Mouse (Mus musculus) yolk sac, embryonic 10.5 days (tissue): ENCODE data around the gene Praf2.
"Not testable (repeated sequence)": the region's sequence is repeated elsewhere in the genome, so short reads cannot be mapped to it uniquely, and the experiment has no call there.

ENCODE experiments used
- DNase-seq: peaks from one replicate; pipeline ENCODE4 v3.0.0-alpha.2; 2017; ENCODE audit warnings: low spot score

Praf2 gene

DNA sequence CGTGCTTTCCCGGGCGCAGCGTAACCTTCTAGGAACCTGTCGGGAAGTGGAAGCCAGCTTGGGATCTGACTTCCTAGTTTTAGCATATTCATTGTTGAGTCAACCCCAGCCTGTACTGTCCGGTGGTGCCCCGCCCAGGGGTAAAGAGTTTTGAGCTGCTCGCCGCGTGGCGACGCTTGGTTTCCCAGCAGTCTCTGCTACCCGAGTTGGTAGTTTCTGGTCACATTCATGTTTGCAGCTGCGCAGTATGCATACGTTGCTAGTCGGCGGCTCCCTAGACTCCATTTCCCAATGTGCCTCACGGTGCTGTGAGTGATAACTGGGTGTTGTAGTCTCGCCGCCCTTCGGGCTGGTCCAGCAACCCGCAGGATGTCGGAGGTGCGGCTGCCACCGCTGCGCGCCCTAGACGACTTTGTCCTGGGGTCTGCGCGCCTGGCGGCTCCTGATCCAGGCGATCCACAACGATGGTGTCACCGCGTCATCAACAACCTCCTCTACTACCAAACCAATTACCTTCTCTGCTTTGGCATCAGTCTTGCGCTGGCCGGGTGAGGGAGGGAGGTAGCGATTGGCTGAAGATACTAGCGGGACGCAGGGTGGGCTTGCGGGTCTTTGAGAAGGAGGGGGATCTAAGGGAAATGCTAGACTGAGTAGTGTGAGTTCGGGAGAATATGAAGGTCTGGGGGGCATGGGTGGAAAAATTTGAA, at the start of gene Praf2:
Gene Praf2 (plus strand): TSS at position 225 of the 707 bp plus-strand sequence.
- peak; percentile 83 for DNase-seq

DNA sequence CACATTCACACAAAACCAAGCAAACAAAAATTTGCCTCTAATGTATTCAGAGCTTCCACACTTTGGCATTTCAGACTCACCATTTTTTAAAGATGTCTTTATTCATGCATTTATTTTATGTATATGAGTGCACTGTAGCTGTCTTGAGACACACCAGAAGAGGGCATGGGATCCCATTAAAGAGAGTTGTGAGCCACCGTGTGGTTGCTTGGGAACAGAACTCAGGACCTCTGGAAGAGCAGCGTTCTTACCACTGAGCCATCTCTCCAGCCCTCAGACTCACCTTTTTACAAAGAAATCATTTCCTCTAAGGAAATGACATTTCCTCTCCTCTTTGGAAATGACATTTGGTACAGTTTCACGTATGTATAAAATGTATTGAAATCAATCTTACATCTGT, 49.3 kb upstream of the Praf2 start:
- DNase-seq: no peak

DNA sequence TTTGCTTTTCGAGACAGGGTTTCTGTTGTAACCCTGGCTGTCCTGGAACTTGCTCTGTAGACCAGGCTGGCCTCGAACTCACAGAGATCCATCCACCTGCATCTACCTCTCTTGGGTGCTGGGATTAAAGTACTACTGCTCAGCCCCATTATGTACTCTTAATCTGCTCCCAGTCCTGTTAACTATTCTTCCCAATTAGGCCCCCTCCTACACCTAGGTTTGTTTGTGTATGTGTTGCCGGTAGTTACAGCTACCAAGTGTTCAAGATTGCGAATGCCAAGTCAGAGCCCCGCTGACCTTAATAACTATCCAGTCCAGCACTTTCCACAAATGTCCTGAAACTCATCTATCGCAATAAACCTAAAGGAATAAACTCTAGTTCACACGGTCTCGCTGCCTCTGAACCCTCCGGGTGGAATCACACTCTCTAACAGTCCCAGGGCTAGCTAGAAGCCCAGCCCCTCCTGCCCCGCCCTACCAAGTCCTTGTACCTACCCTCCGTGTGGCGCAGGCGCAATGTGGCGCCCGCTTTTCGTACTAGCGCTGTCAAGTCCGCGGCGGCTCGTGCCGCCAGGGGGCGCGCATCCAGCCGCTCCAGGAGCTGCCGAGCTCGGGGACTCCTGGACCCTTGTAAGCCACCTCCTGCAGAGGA, 48.7 kb upstream of the Praf2 start:
- DNase-seq: peak; percentile 86

DNA sequence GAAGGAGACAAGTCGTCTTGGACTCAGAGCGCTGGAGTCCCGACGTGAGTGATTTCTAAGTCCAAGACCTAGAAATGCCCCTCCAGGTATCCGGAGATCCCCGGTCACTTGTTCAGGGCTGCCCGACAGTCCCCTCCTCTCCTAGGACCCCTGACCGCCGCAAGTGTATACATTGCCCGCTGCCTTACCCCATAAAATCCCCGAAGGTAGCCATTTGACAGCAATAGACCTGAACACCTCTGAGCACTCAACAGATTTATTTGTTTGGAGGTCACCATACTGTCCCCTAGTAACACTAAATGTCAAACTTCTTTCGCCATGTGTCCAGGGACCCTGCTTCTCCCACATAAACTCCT, 48.2 kb upstream of the Praf2 start:
- no peak for DNase-seq

DNA sequence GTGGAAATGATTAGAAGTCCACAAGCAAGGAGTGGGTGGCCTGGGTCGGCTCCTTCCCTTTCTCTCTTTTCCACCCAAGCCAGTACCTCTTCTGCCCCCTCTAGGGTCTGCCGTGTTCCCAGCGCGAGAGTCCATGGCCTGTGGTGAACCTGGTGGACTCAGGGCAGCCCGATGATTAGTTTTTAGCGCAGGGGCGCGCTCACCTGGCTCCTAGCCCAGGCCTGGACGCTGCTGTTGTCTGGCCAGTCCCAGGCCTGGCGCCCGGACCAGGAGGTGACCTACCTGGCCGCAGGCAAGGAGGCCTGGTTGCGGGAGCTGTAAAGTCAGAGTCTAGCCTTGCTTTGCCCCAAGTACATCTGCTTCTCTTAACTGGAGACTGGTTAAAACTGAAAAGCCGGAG, 47.4 kb upstream of the Praf2 start, which contains the start of gene Magix:
Gene Magix (minus strand): TSS at position 388 of the 400 bp plus-strand sequence.
- DNase-seq: no peak

DNA sequence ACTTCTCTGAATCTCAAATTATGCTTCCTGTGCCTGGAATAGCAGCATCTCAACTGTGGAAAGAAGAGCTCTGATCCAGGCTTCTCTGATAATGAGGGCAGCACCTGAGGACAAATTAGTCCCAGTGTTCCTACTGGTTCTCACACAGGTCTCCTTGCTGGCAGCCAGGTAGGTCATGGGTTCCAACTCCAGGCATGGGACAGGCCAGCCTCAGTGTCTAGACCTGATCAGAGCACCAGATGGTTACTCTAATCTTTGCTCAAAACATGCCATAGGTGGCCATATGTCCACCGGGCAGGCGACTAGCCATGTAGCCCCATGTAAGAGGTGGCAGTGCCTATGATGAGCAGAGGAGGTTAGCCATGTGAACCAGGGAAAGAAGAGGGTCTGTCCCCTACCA, 39.9 kb upstream of the Praf2 start:
- DNase-seq: no peak

DNA sequence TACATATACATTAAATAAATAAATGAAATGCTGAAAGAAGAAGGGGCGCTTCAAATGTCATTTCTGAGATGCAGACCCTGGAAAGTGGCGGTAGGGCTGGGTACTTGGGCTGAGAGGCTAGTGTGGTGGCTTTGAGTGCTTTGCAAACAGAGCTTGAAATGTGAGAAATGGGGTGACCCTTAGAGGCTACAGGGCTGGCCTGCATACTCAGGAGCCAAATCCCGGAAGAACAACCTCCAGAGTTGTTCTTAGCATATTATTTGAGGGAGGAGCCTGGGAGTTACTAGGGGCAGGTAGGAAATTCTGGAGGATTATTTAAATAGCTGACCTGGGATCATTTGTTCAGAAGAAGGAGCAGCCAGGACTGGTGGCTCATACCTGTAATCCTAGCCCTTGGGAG, 37.8 kb upstream of the Praf2 start:
- no peak for DNase-seq

DNA sequence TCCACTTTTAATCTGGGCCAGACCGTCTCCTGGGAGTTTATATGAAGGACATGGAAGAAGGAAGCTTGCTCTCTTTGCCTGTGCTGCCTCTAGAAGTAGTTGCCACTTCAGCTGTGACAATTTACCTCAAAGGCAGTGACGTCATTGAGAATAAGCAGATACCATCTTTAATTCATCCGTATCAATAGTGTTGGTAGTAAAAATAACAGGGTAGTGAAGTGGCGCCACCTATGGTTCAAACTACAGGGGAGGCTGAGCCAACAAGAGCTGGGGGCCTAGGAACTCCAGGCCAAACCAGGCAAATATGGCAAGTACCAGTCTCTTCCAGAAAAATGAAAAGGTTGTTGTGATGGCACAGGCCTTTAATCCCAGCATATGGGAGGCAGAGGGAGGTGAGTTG, 35.4 kb upstream of the Praf2 start:
- DNase-seq: no peak

DNA sequence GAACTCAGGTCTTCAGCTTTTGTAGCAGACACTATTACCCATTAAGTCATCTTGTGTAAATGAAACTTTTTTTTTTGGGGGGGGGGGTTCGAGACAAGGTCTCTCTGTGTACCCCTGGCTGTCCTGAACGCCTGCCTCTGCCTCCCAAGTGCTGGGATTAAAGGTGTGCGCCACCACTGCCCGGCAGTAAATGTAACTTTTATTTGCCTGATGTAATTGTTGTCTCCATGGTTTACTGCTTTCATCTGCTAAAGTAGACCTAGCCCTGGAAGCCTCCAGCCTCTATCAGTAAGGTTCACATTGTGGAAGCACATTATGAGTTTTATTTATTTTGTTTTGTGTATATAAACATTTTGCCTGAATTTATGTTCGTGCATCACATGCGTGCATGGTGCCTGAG, 31.7 kb upstream of the Praf2 start:
- DNase-seq: no peak

DNA sequence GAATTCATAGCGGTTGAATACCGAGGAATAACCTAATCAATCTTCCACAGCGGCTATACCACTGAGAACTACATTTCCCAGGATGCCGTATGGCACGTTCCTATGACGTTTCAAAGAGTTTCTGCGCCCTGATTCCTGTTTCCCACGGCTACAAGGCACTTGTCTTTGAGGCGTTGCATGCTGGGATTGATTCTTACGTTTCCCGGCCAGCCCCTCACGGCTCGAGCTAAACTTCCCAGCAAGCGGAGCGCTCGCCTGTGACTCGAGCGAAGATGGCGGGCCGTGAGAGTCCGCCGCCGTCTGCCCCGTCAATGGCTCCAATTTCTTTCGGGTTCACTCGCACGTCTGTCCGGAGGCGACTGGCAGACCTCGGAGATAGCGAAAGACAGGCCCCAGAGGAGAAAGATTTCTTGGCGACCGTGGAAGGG, 31.3 kb upstream of the Praf2 start, which contains the start of gene Gpkow:
Gene Gpkow (plus strand): TSS at position 178 of the 428 bp plus-strand sequence.
- peak; percentile 84 for DNase-seq

DNA sequence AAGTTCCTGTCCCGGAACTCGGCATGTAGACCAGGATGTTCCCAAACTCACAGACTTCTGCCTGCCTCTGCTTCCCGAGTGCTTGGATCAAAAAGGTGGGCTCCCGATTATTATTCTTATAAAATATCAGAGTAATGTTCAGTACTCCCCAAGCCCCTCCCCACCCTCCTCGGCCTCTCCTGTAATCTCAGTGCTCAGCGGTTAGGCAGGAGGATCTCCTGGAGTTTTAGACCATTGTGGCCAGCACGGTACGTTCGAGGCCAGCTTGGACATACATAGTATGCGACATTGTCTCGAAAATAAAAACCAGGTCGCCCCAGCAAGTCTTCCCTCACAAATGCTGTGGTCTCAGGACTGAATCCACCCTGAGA, 14.5 kb upstream of the Praf2 start:
- DNase-seq: not testable (repeated sequence)

DNA sequence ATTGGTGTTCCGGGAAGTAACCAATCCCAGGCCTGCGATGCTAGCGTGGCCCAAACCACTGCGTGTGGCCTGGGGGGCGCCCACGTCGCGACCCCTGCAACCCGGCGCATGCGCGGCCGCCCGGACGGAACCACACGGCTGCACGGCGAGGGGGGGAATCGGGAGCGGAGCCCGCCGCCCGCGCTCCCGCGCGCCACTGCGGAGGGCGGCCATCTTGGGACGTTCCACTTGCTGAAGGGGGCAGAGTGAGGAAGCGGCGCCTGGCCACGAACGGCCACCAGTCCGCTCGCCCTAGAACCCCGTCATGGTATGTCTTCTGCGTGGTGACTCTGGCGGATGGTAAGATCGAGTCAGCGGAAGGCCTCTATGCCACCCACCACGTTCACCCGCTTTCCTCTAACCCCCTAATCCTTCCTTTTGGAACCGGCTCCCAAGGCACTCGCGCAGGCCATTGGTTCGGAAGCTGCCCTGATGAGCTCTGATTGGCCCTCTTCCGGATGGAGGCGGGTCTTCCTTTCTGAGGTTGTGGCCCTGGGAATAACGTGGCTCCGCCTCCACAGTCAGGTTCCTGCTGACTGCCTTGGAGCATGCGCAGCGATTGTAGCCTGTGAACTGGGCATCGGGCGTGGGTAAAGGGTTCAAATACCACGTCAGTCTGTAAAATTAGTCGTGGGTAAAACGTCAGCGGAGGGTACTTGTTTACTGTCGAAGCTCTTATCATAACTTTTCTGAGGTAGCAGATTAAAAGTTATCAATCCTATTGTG, 13.9 kb upstream of the Praf2 start, which contains the start of gene Wdr45:
Gene Wdr45 (plus strand): TSS at position 199 of the 765 bp plus-strand sequence.
- DNase-seq: peak; percentile 92

DNA sequence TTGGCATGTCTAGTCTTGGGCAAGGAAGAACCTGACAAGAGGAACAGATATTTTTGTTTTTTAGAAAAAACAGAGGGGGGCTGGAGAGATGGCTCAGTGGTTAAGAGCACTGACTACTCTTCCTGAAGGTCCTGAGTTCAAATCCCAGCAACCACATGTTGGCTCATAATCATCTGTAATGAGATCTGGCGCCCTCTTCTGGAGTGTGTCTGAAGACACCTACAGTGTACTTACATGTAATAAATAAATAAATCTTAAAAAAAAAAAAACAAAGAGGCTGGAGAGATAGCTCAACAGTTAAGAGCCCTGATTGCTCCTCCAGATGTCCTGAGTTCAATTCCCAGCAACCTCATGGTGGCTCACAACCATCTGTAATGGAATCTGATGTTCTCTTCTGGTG, 12.2 kb upstream of the Praf2 start:
- not testable (repeated sequence) for DNase-seq

DNA sequence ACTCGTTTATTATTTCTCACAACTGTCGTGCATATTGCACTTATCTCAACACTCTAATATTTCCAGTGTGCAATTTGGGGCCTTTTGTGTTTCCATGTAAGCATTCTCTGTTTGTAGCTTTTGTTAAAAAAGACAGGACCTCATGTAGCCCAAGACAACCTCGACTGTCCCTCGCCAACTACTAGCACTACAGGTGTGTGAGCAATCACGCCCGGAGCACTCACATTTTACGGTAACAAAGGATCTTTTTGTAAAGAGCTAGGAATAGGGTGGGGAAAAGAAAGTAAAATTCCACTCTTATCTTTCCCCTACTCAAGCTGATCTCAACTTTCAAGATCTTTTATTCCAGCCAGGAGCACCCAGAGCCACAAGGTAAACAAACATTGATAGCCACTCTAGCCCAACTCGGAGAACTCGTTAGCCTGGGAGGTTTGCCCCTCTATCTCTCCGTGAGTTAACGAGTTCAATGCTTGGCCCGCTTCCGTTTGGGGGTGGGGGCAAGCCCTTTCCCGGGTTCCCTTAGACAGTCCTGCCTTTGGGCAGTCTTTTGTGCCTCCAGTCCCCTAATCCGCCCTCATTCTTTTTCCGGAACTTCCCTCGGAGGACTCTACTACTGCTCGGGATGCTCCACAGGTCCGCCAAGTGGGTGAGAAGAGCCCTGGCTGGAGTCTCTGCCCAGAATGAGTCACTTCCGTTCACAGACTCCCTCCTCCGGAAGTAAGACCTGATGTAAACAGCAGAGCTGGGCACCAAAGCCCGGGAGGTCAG, 6.5 kb upstream of the Praf2 start, which contains the start of gene Gm45208:
Gene Gm45208 (plus strand): TSS at position 732 of the 768 bp plus-strand sequence.
- DNase-seq: peak; percentile 84

DNA sequence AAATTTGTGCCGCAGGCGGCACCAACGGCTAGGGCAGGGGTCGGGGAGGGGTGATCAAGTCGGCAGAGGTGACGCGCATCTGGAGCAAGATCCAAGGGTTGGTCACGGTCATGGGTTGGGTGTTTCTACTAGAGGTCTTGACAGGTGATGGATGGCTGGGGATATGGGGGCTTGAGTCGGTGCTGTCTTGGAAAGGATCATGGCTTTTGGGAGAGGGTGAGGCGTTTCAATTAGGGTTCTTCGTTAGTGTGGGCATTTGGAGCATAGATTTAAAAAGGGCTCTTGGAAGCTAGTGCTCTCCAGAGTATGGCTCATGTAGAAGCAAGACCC, 6.0 kb upstream of the Praf2 start:
- DNase-seq: no peak

DNA sequence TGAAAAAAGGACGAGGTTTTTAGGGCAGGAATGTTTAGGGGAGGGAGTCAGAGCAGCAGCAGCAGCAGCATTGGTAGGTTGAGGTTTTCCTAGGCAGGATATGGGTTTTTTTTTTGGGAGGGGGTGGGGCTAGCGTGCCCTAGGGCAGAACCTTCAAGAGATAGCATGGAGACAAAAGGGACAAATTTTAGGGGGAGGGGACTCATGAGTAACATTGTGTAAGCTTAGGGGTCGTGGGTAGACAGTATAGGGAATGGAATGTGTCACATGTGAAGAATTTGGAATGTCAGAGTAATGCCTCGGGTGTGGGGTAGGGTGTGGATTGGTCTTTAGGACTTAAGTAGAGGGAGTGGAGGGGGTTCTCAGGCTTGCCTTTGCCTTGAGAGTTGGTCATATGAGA, 5.5 kb upstream of the Praf2 start:
- DNase-seq: no peak

DNA sequence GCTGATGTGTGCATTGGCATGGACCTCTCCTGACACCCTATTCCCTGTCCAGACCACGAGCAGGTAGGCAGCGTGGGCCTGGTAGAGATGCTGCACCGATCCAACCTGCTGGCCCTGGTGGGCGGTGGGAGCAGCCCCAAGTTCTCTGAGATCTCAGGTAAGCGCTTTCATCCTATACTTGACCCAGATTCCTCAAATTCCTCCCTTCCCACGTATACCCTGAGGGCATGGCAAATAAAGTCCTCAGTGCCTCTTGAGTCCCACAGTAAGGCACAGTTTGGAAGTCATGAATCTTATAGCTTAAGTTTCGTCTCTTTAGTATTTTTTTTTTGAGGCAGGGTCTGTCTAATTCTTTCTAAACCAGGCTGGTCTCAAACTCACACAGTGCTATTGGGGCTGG, 4.1 kb upstream of the Praf2 start:
- DNase-seq: no peak

DNA sequence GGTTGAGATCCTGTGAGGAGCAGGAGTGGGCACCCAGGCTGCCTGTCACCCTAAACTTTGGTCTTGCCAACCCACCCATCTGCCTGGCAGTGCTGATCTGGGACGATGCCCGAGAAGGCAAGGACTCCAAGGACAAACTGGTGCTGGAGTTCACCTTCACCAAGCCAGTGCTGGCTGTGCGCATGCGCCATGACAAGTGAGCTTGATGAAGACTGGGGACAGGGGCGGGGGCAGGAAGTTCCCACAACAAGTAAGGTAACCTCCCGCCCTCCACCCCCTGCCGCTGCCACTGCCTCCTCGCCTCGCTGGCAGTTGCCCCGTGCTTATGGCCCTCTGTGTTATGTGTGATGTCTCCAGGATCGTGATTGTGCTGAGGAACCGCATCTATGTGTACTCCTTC, 2.4 kb upstream of the Praf2 start:
- no peak for DNase-seq

DNA sequence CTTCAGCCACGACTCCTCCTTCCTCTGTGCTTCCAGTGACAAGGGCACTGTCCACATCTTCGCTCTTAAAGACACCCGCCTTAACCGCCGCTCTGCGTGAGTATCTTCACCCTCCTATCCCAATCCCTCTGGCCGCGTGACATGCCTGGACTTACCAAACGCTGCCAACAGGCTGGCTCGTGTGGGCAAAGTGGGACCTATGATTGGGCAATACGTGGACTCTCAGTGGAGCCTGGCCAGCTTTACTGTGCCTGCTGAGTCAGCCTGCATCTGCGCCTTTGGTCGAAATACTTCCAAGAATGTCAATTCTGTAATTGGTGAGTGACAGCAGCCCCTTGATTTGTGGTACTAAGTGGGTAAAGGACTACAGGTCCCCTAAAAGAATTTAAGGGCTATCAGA, 1.1 kb upstream of the Praf2 start:
- DNase-seq: no peak

DNA sequence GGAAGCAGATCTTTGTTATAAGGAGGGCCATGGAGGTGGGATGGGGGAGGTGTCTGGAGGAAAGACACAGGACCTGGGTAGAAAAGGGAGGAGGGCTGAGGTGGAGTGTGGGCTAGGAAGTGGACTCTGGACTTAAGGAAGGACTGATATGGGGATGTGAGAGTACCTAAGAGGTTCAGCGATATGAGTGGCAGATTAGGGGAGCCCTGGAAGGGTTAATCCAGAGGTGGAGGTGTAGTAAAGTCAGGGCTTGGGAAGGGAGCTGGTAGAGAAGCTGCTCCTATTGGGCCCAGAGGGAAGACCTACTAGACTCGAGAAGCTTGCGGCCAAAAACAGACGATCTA, 655 bp downstream of the Praf2 start:
- DNase-seq: peak; percentile 33

DNA sequence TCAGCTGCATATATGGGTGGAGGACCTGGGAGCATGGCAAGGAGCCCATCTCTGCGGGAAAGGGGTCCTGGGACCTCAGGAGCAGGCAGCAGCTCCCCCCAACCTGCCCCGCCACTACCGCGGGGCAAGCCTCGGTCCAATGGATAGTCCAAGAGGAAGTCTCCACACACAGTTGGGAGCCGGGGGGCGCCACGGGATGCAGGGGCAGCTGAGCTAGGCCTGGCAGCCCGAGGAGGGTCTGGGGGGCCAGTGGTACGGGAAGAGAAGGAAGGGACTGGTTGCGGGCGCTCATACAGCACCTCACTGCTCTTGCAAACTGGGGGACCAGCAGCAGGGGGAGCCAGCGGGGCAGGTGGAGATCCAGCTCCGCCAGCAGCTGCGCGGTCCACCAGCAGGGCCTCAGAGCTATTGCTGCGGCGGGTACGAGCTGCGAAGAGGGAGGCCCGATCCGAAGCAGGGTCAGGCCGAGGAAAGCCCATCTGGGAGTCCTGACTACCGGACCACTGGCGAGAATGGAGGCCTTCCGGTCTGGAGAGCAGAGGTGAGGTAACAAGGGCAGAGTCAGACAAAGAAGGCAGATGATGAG, 5.4 kb downstream of the Praf2 start:
- peak; percentile 33 for DNase-seq
